Mouse (Mus musculus) forebrain, embryonic 15.5 days (tissue): ENCODE measurements around the gene Ssr4. TPM values are rescaled to one million over a fixed set of nuclear protein-coding genes. Genes with fewer than 3 reads are reported as not detected.
"Not testable (repeated sequence)": the region's sequence is repeated elsewhere in the genome, so short reads cannot be mapped to it uniquely, and the experiment has no call there.

Experiments
- ATAC-seq: fragments of 200-750 bp; cut with Nextera tagmentation; replicated peaks from 2 replicates; pipeline ENCODE4 v1.8.0; 2017; ENCODE audit warnings: mild to moderate bottlenecking, moderate TSS enrichment, moderate library complexity
- H3K27ac ChIP-seq: fragments of 300-500 bp; sonication (generic); replicated peaks from 2 replicates; pipeline ENCODE4 v1.5.1; 2015; ENCODE audit warnings: mild to moderate bottlenecking, inconsistent platforms
- H3K27me3 ChIP-seq: fragments of 300-500 bp; sonication (generic); 2 replicates; pipeline ENCODE4 v1.6.1; 2015; ENCODE audit warnings: inconsistent platforms
- H3K36me3 ChIP-seq: fragments of 300-500 bp; sonication (generic); 2 replicates; pipeline ENCODE4 v1.6.1; 2015; ENCODE audit warnings: mild to moderate bottlenecking, inconsistent platforms
- H3K4me1 ChIP-seq: fragments of 300-500 bp; sonication (generic); 2 replicates; pipeline ENCODE4 v1.6.1; 2015; ENCODE audit warnings: inconsistent platforms
- H3K4me2 ChIP-seq: fragments of 300-500 bp; sonication (generic); replicated peaks from 2 replicates; pipeline ENCODE4 v1.6.1; 2015; ENCODE audit warnings: mild to moderate bottlenecking, inconsistent platforms
- H3K4me3 ChIP-seq: fragments of 300-500 bp; sonication (generic); 2 replicates; pipeline ENCODE4 v1.5.1; 2015; ENCODE audit warnings: mild to moderate bottlenecking, inconsistent platforms
- H3K9ac ChIP-seq: fragments of 300-500 bp; sonication (generic); replicated peaks from 2 replicates; pipeline ENCODE4 v1.6.1; 2015; ENCODE audit warnings: mild to moderate bottlenecking, inconsistent platforms
- H3K9me3 ChIP-seq: fragments of 300-500 bp; sonication (generic); 2 replicates; pipeline ENCODE4 v1.6.1; 2016; ENCODE audit warnings: inconsistent platforms
- WGBS: fragments of 180-500 bp; shearing (Covaris S2); methylation state at CpG from one replicate; pipeline ENCODE4 v1.1.7; 2015; ENCODE audit warnings: mixed read lengths; 5-methylcytosine and 5-hydroxymethylcytosine counted together
- polyA plus RNA-seq: library from polyadenylated mRNA; unstranded; fragments of >200 nt; fragmentation: Nextera tagmentation; extraction: Ambion mirVana; gene quantifications from 2 replicates; pipeline ENCODE4 v1.2.1, GENCODE M21; 2015

Ssr4 gene
- 126 and 133 TPM in 2 replicates for polyA plus RNA-seq

DNA sequence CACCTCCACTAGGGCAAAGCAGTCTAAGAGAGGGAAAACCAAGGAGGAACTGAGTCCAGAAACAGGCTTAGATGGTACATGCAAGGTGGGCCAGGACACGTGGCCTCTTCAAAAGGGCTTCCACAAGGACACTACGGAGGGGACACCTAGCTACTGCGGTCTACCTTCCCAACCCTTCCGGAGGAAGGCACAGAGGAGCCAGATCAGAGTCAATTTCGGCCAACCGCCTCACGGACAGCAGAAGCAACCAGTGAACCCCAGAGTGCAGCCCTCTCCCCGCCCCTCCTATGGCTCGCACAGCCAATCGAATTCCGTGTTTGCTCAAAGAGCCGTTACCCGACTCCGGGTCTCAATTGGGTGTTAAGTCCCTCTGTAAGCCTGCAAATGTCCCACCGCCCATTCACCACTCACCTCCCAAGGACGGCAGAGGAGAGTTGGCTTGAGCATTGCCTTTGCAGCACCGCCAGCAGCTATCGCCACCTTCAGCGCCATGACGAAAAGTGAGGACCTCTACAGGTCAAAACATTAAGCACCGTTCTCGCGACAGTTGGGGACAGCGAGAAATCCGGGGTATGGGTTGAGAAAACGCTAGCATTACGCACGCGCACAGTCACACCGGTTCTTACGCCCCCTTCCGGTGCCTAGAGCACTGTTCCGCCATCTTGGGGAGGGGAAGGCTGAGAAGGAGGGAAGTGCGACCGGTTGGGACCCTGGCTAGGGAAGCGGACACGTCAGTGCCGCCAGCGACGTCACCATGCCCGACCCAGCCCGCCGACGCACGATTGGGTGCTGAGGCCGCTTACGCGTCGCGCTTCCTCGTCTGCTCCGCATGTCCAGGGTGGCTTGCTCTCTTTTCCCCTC is at the start of gene Ssr4, which contains the start of gene Idh3g:
Gene Ssr4 (plus strand): TSS at position 665 of the 861 bp plus-strand sequence.
Gene Idh3g (minus strand): TSS at position 534 of the 861 bp plus-strand sequence.
- peak within 1 kb of the TSS; percentile 65 for H3K4me3 ChIP-seq
- ATAC-seq = peak; percentile 97
- peaks cover 7% of the 10 kb centered on the region; the same call in 1 of the 2 replicates for H3K36me3 ChIP-seq
- H3K4me1 ChIP-seq = peaks cover 31% of the 10 kb centered on the region
- H3K9me3 ChIP-seq = no peaks in the 10 kb centered on the region
- H3K27ac ChIP-seq = peak within 1 kb of the TSS; percentile 91
- H3K27me3 ChIP-seq = no peaks in the 10 kb centered on the region
- peak within 1 kb of the TSS; percentile 67 for H3K9ac ChIP-seq
- H3K4me2 ChIP-seq = peak within 1 kb of the TSS; percentile 50
- 21% methylated on average over 52 of the region's 52 CpGs for WGBS

DNA sequence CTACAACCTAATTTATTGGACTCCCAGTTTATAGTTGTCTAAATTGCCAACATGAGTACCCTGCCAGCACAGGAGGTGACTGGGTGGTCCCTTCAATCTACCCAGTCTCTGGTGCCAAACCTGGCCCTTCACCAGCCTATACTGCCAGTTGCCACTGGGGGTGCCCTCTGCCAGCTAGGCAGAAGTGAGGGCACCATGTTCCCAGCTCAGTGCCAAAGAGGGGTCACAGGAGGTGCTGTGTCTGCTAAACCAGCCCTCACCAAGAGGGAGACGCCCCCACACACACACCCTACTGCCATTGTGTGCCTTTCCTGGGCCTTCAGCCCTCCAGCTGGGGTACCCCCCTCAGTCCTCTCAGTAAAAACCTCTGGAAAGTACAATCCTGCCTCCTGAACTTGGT is 48.7 kb upstream of the Ssr4 start:
- Histone ChIP-seq H3K4me3 (no peak overlapping the region), H3K27me3 (no peaks in the 10 kb centered on the region), H3K27ac (no peak overlapping the region), H3K4me1 (no peaks in the 10 kb centered on the region), H3K9me3 (no peaks in the 10 kb centered on the region), H3K9ac (no peak overlapping the region), H3K36me3 (no peaks in the 10 kb centered on the region), H3K4me2 (no peak overlapping the region)
- 84% methylated on average over 1 of the region's 1 CpGs for WGBS
- no peak for ATAC-seq

DNA sequence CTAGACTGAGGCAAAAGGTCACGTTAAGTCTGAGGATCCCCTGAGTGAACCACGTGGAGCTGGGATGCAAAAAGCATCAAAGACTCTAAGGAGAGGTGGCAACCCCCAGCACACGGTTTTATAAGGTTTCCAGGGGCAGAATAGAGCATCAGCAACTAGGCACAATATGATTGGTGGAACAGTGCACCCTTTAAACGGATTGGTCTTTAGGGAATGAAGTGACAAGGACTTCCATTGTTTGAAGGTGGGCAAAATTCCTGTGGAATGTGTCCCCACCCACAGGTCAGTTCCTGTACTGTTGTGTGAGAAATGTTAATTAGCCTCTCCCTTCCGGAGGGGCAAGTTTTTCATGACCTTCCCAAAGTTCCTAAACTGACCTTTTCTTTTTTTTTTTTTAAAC is 47.7 kb upstream of the Ssr4 start:
- no peak overlapping the region for H3K4me2 ChIP-seq
- ATAC-seq = no peak
- H3K4me1 ChIP-seq = no peaks in the 10 kb centered on the region
- H3K27me3 ChIP-seq = no peaks in the 10 kb centered on the region
- WGBS = 64% methylated on average over 5 of the region's 5 CpGs
- no peaks in the 10 kb centered on the region for H3K9me3 ChIP-seq
- H3K4me3 ChIP-seq = no peak overlapping the region
- no peak overlapping the region for H3K9ac ChIP-seq
- no peaks in the 10 kb centered on the region for H3K36me3 ChIP-seq
- no peak overlapping the region for H3K27ac ChIP-seq

GRCm38 (mm10) chrX:73739841-73740240 is 47.0 kb upstream of the Ssr4 start:
- H3K27me3 ChIP-seq = not testable (repeated sequence)
- 94% methylated on average over 7 of the region's 7 CpGs for WGBS

GRCm38 (mm10) chrX:73744774-73745481 is 41.9 kb upstream of the Ssr4 start:
- Histone ChIP-seq H3K27me3 (no peaks in the 10 kb centered on the region), H3K4me3 (no peak overlapping the region), H3K4me2 (no peak overlapping the region), H3K9ac (no peak overlapping the region), H3K4me1 (no peaks in the 10 kb centered on the region), H3K36me3 (no peaks in the 10 kb centered on the region), H3K9me3 (no peaks in the 10 kb centered on the region), H3K27ac (no peak overlapping the region)
- ATAC-seq = no peak
- WGBS = 87% methylated on average over 1 of the region's 1 CpGs

More at GRCm38 (mm10) chrX:73739841-73740240, 47.0 kb upstream of the Ssr4 start:
- not testable (repeated sequence) for H3K9me3 ChIP-seq, H3K36me3 ChIP-seq, H3K4me1 ChIP-seq, H3K4me3 ChIP-seq, ATAC-seq, H3K9ac ChIP-seq, H3K27ac ChIP-seq, H3K4me2 ChIP-seq

DNA sequence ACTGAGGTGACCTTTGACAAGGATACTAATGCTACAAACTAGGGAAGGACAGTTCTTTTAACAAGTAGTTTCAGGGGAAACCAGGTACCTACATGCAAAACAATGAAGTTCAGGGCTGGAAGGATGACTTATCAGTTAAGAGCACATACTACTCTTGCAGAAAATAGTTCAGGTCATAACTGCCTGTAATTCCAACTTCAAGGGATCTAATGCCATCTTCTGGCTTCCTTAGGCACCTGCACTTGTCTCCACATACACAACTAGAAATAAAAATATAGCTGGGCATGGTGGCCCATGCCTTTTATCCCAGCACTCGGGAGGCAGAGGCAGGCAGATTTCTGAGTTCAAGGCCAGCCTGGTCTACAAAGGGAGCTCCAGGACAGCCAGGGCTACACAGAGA is 37.9 kb upstream of the Ssr4 start:
- Histone ChIP-seq H3K36me3 (no peaks in the 10 kb centered on the region), H3K27ac (no peak overlapping the region), H3K9me3 (no peaks in the 10 kb centered on the region), H3K4me3 (no peak overlapping the region), H3K4me1 (no peaks in the 10 kb centered on the region), H3K4me2 (no peak overlapping the region), H3K27me3 (no peaks in the 10 kb centered on the region), H3K9ac (no peak overlapping the region)
- 100% methylated on average over 1 of the region's 1 CpGs for WGBS
- no peak for ATAC-seq

DNA sequence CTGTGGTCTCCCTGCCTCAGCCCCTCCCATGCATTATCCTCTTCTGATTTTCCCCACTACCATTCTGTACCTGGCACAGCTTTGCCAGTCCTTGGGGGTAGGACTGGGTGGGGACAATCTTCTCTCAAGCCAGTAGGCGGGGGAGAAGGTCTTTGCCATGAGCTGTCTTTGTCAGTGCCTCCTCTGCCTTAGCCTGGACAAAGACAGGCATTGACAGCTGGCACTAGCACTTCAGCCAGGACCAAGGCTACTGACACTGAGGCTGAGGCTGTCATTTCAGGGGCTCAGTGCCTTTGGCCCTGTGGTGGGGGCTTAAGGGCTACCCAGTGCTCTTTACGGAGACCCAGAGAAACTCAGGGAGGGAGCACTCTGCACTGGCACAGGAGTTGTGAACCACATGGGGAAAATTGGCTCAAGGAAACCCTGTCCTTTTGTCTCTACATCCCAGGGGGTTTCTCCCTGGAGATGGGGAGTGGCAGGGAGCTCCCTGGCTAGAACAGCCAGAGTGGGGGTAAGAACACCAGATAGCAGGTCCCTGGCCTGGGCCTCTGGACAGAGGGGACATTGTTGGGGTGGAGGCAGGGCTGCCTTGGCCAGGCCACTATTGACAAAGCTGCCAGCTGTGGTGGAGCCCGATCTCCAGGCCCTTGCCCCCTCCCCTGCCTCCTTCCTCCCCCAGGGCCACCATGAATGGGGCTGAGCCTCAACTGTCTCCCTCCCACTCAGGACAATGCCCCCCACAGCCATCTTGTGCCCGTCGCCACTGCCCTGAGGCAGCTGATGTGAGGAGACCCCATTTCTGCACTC is 30.3 kb upstream of the Ssr4 start, which contains the start of gene Plxnb3:
Gene Plxnb3 (plus strand): TSS at position 757 of the 807 bp plus-strand sequence.
- no peaks in the 10 kb centered on the region for H3K9me3 ChIP-seq
- 50% methylated on average over 5 of the region's 5 CpGs for WGBS
- no peaks in the 10 kb centered on the region for H3K36me3 ChIP-seq
- H3K4me3 ChIP-seq = no peak within 1 kb of the TSS
- H3K27me3 ChIP-seq = no peaks in the 10 kb centered on the region
- H3K27ac ChIP-seq = no peak within 1 kb of the TSS
- ATAC-seq = no peak
- H3K4me1 ChIP-seq = no peaks in the 10 kb centered on the region
- no peak within 1 kb of the TSS for H3K9ac ChIP-seq
- H3K4me2 ChIP-seq = no peak within 1 kb of the TSS

GRCm38 (mm10) chrX:73758611-73759290 is 28.1 kb upstream of the Ssr4 start:
- WGBS = 80% methylated on average over 13 of the region's 13 CpGs
- H3K9me3 ChIP-seq = no peaks in the 10 kb centered on the region
- no peaks in the 10 kb centered on the region for H3K4me1 ChIP-seq
- no peak overlapping the region for H3K27ac ChIP-seq
- H3K9ac ChIP-seq = no peak overlapping the region
- ATAC-seq = no peak
- no peak overlapping the region for H3K4me2 ChIP-seq
- no peaks in the 10 kb centered on the region for H3K27me3 ChIP-seq
- no peaks in the 10 kb centered on the region for H3K36me3 ChIP-seq
- no peak overlapping the region for H3K4me3 ChIP-seq

DNA sequence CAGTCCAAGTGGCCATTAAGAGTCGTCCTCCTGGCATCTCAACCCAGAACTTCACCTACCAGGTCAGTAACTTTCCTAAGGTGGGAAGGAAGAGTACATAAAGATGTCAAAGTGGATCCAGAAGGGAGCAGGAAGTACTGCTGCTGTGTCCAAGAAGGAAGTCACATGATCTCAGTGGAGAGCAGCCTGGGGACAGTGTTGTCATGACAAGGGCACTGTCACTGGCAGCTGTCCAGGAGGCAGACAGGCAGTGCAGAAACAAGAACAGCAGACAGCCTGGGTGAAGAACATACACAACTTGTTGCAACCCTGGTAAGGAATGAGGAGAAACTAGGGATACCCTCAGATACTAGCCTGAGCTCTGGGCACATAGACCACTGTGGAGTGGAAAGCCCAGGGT is 21.5 kb upstream of the Ssr4 start:
- no peak overlapping the region for H3K27ac ChIP-seq
- H3K4me2 ChIP-seq = no peak overlapping the region
- H3K27me3 ChIP-seq = no peaks in the 10 kb centered on the region
- no peaks in the 10 kb centered on the region for H3K9me3 ChIP-seq
- no peak for ATAC-seq
- H3K4me3 ChIP-seq = no peak overlapping the region
- no peak overlapping the region for H3K9ac ChIP-seq
- no peaks in the 10 kb centered on the region for H3K4me1 ChIP-seq
- no peaks in the 10 kb centered on the region for H3K36me3 ChIP-seq
- WGBS = 83% methylated on average over 1 of the region's 1 CpGs

DNA sequence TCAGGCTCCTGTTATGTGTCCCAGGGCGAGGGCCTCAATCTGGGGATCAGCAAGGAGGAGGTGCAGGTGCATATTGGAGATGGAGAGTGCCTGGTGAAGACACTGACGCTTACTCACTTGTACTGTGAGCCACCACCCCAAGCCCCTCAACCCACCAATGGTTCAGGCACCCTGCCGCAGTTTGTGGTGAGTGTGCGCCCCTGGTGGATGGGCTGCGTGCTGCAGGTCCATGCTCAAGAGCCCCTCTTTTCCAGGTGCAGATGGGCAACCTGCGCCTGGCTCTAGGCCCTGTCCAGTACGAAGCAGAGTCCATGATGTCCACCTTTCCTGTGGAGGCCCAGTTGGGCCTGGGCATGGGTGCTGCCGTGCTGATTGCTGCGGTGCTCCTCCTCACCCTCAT is 19.6 kb upstream of the Ssr4 start:
- no peak overlapping the region for H3K9ac ChIP-seq
- 55% methylated on average over 9 of the region's 9 CpGs for WGBS
- H3K4me2 ChIP-seq = no peak overlapping the region
- H3K27me3 ChIP-seq = no peaks in the 10 kb centered on the region
- ATAC-seq = no peak
- H3K36me3 ChIP-seq = no peaks in the 10 kb centered on the region
- no peak overlapping the region for H3K27ac ChIP-seq
- H3K9me3 ChIP-seq = no peaks in the 10 kb centered on the region
- H3K4me1 ChIP-seq = no peaks in the 10 kb centered on the region
- H3K4me3 ChIP-seq = no peak overlapping the region

- H3K36me3 ChIP-seq = peaks cover 10% of the 10 kb centered on the region
- no peaks in the 10 kb centered on the region for H3K27me3 ChIP-seq
- 64% methylated on average over 9 of the region's 9 CpGs for WGBS
- 0 out of 2 replicates have a peak, but pooled peaks have one; percentile 35 for ATAC-seq
- H3K4me1 ChIP-seq = no peaks in the 10 kb centered on the region
- H3K4me2 ChIP-seq = no peak within 1 kb of the TSS
- H3K27ac ChIP-seq = no peak within 1 kb of the TSS
- no peaks in the 10 kb centered on the region for H3K9me3 ChIP-seq
- no peak within 1 kb of the TSS for H3K9ac ChIP-seq
- no peak within 1 kb of the TSS for H3K4me3 ChIP-seq
These were observed 12.6 kb upstream of the Ssr4 start, which contains the start of gene Srpk3 for GRCm38 (mm10) chrX:73774168-73774760. Gene Srpk3 (plus strand): TSS chrX:73774405.
